Mouse (Mus musculus): ENCODE measurements around the gene Ssu72. TPM values are rescaled to one million over a fixed set of nuclear protein-coding genes. Genes with fewer than 3 reads are reported as not detected.
"Not testable (repeated sequence)": the region's sequence is repeated elsewhere in the genome, so short reads cannot be mapped to it uniquely, and the experiment has no call there.

The Ssu72 gene
- total RNA-seq, 2 experiments from 2014 or later, result 32.4 to 36.3 TPM

DNA sequence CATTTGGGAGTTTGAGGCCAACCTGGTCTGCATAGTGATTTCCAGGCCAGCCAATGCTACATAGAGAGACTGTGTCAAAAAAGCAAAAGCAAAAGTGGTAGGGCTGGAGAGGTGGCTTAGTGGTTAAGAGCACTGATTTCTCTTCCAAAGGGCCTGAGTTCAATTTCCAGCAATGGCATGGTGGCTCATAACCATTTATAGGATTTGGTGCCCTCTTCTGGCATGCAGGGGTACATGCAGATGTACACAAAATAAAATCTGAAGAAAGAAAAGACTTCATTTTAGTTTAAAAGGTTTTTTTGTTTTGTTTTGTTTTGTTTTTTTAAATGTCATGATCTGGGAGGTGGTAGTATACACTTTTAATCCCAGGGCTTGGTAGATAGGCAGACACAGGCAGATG is 4.2 kb upstream of the Ssu72 start:
- no peak for DNase-seq

DNA sequence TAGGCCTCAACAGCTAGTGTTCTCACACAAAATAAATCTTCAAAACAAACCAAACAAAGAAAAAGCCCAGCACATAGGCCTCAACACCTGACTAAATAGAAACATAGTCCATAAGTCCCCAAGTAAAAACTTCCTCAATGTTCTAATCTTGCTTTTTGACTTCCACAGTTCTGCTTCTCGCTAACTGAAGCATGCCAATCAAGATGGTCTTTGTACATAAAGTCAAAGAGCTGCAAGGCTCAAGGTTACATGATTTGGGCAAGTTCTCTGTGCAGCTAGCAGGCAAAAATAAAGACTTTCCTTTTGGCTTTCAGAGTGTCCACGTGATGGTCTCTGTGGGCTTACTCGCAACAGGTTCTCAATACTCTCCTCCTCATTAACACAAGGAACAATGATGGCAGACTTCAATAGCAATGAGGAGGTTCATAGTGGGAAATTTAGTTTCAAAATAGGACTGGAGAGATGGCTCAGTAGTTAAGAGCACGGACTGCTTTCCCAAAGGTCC is 1.1 kb upstream of the Ssu72 start:
- no peak for DNase-seq

DNA sequence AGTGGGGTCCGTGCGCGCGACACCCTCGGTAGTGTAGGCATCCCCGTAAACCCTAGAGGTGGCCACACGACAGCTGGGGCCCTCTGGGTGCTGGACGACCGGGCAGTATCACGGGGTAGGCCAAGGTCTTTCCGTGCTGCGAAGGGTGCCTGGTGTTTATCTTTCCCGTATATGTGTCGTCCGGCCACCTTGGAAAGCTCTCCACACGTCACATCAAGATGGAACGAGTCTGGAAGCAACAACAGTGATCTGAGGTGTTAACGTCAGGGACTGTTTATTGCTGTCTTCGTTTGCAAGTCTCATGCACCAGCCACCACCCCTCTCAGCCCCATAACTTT is 961 bp downstream of the Ssu72 start:
- peak; percentile 18 for DNase-seq

DNA sequence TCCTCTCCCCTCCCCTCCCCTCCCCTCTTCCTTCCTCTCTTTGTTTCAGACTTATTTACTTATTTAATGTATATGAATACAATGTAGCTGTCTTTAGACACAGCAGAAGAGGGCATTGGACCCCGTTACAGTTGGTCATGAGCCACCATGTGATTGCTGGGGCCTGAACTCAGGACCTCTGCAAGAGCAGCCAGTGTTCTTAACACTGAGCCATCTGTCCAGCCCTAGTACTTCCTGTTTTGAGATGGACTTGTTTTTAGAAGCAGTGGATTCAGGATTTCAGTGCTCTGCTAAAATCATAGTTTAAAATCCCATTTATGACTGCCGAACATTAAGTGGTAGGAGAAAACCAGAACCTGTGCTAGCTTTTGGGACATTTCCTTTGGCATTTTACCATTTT is 4.0 kb downstream of the Ssu72 start:
- no peak for DNase-seq

DNA sequence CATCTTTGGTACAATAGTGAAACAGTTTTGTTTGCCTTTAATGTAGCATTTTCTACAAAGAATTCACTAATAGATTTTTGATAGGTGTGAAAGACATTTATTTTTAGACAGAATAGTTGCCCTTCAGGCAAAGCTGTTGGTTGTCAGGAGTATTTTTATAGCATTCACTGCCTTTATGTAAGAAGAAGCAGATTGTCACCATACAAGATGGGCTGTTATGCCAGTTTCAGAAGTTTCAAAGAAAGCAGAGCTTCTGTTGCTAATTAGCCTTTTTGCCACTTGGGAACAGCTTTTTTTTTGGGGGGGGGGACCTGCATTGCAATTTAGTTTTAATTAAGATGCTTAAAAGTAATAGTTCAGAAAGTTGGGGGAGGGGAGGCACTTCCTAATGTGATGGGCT is 4.4 kb downstream of the Ssu72 start:
- no peak for DNase-seq

DNA sequence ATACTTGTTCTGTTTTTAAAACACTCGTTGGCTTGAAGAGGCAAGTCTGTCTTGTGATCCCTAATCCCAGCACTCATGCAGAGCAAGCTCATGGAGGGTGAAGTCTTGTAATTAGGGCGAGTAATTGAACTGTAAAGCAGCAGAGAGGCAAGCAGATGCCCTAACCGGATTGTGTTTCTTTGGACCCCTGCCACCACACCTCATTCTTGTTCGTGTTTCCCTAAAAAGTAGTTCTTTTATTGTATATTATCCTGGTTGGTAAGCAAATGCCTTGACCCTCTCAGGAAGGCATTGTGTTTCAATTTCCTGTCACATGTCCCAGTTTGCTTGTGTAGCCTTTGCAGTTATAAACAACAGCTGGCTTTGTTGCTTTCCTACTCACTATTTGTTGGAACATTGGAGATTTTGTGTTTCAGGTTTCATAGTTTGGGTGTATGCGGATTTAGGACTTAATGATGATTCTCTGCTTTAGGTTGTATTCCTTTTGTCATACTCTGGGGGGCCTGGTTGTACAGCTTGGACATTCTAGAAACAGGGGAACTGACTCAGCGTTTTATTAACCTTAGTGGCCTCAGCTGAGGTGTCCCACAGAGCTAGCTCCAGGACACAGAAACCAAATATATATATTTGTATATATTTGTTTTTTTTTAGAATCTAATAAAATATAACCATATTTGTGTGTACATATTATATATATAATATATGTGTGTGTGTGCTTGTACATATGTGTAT is 6.1 kb downstream of the Ssu72 start:
- DNase-seq, result no peak

DNA sequence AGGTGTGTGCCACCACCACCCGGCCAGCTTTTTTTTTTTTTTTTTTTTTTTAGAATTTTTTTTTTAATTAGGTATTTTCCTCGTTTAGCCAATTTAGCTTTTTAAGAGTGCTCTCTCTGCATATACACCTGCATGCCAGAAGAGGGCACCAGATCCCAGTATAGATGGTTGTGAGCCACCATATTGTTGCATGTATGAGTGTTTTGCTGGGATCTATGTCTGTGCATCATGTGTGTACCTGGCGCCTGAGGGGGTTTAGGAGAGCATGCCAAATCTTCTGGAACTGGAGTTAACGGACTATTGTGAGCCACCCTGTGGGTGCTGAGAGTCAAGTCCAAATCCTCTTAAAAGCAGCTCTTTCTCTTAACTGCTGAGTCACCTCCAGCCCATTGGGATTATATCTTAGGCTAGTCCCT is 17.1 kb downstream of the Ssu72 start:
- no peak for DNase-seq

DNA sequence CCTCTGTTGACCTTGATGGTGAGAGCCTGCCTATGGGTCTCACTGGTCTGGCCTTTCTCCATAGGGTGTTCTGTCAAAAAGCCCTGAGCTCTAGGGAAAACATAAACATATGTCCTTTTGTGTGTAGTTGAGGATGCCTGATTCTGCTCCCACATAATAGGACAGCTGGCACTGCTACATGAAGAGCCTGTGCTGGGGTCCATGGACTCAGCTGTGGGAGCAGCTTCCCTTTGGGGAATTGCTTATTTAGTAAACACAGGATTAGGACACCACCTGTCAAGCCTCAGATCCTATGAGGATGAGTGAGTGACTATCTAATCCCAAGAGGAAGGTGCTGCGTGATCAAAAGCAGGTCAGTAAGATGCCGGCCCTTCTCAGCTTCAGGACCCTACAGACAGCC is 23.4 kb downstream of the Ssu72 start:
- no peak for DNase-seq

DNA sequence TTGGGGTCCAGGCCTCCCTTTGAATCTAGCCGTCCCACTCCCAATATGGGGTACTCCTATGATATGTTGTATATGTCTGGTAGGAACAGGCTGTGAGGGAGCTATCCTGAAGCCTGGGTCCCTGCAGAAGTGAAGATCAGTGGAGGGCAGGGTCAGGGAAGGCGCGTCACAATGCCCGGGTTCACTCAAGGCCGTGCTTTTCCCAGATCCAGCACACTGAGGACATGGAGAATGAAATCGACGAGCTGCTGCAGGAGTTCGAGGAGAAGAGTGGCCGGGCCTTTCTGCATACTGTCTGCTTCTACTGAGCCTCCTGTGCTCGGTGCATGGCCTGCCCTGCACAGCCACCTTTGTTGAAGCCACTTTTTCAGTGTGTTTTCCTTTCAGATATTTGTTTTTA is 28.7 kb downstream of the Ssu72 start:
- DNase-seq, result no peak

DNA sequence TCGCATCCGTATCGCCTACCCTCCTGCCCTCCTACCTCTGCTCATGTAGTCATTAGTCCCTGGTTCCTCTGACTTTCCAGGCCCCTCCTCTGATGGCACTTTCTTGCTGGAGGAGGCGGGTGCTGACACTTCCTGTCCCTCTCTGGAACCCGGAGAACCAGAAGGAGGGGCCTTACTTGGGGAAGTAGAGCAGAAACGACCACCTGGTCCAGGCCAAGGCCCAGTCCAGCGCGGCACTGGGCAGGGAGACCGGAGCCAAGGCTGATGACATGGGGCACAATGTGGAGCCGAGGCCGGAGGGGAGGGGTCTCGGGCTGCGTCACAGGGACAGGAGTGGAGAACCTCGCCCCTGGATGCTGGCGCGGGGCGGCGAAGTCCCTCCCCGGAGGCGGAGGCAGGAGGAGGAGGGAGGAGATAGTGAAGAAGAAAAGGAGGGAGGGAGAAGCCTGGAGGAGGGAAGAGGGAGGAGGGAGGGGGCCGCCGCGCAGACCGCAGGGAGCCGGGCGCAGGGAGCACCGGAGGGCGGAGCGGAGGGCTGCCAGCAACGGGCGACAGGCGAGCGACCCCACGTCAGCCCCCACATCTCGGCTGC is 29.8 kb downstream of the Ssu72 start, which contains the start of gene Tmem240:
Gene Tmem240, plus strand, starts transcription at position 451 of the 592 bp plus-strand sequence.
- DNase-seq, result peak; percentile 92

DNA sequence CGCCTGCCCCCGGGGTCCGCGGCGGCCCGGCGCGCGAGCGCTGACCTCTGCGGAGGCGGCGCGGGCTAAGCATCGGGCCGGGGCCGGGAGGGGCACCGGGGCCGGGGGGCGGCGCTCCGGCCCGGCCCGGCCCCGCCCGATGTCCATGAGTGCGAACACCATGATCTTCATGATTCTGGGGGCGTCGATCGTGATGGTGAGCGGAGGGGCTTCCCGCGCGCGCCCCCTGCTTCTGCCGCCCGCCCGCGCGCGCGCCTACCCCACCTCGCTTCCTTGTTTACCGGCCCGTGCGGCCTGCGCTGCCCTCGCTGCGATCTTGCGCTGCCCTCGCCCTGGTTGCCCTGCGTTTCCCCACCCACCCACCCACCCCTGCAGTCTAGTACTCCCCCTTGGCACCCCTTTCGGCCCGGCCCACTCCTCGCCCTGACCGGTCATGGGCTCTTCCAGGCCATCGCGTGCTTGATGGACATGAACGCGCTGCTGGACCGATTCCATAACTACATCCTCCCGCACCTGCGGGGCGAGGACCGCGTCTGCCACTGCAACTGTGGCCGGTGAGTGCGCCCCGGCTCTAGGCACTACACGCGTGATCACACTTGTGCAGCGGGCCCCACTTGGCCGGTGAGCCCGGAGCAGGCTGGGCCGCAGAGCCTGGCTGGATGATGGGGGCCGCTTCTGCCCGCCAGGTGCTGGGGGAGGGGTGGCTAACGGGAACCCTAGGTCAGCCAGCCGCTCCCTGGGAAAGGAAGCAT is 30.5 kb downstream of the Ssu72 start:
- DNase-seq, result peak; percentile 43

DNA sequence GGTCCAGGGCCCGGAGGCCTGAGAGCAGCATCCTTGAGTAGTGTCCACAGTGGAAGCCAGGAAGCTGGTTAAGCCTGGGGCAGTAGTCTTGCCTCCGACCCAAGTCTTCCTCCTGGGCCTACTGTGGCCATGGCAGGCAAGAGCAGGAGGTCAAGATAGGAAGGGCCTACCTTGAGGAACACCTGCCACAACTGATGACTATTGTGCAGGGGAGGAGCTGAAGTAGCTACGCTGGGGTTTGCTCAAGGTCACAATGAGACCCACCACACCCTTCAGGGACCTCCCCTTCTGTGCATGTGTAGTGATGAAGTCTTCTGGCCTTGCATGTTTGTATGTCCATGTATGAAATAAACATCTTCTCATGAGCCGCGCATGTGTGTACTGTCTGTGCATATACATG is 31.2 kb downstream of the Ssu72 start:
- DNase-seq, result no peak

DNA sequence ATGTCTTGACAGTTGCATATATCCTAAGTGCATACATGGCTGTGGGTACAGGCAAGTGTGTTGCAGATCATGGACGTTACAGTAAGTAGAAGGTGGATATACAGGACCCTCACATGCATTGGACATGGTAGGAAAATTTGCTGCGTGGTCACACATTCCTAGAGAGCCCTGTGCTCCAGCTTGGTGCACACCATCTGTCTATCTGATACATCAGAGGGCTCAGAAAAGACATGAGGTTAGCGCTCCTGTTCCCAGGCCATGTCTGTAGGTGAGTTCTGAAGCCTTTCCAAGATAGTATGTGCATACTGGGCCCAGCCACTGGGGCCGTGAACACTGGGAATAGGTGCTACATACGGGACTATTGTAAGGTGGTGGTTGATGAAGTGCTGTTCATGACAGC is 31.8 kb downstream of the Ssu72 start:
- no peak for DNase-seq

DNA sequence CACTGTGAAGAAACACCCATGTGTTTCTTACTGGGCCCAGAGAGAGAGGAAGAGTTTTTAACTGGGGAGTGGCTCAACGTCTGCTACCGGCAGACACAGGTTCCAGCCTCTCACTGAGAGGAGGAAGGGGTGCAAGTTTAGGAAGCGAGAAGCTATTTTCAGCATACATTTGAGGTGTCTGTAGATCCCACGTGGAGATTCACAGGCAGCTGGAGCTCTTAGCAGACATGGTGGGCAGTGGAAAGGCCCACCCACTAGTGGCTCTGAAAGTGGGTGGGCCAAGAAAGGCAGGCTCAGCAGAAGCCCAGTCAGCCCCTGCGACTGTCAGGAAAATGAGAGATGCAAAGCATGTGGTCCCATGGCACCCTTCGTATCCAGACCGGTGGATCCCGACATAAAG is 33.7 kb downstream of the Ssu72 start:
- no peak for DNase-seq

DNA sequence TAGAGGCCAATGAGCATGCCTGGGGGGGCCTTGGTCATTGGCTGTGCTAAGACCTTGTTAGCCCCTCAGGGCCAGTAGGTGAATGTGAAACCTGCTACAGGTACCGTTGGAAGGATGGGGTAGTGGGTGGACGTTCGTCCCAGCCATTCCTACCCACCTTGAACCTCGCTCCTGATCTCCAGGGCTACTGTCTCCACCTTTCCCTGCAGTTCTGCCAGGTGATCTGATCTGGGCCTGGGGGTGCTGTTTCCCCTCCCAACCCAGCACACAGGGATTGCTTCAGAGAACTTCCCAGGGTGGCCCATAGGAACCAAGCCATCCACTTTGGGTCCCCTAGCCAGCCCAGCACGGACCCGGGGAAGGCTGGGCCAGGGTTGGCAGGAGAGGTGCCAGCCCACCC is 34.6 kb downstream of the Ssu72 start:
- no peak for DNase-seq

DNA sequence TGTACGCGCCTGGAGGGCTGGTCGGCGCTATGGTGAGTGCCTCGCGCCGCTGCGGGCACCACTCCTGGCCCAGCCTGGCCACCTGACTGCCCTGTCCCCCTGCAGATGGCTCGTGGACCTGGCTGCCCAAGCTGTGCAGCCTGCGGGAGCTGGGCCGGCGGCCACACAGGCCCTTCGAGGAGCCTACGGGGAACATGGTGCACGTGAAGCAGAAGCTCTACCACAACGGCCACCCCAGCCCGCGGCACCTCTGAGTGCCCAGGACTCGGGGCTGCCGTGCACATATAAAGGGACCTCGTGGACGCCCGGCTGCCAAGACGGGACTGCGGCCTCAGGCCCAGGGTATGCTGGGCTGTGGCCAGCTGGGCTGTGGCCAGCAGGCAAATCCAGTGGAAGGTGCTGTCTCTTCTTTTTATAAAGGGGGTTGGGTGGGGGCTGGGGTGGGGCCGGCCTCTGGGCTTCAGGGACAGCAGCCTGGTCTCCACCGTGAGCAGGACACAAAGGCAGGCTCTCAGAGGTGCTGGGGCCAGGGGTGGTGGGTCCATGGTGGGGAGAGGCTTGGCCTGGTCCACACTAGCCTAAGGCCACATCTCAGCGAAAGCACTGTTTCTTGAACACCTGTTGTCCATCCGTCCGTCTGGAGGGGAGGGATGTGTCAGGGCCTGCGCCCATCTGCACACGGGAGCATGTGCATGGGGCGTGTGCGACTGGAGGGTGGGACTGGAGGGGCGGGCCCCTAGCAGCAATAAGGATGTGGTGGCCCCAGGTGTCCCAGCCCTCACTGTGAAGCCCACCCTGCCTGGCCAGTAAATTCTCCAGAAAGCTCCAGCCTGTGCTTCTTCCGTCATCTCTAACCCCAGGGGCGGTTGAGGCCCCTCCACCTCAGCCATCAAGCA is 35.4 kb downstream of the Ssu72 start:
- DNase-seq, result no peak

DNA sequence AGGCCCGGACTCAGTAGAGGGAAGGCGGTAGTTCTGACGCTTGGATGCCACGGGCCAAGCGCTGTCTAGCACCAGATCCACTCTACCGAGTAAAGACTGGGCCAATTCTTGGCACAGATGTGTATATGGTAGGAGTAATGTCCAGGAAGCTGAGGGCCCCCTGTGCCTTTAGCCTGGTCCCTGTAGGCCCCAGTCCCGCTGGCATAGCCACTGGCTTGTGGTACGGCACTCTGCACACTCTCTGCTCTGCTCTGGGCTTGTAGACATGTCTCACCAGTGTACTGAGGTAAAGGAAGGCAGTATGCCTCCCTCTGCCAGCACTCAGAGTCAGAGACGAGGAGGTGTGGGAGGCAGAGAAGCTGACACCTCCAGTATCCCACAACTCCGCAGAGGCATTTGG is 36.1 kb downstream of the Ssu72 start:
- DNase-seq, result not testable (repeated sequence)

DNA sequence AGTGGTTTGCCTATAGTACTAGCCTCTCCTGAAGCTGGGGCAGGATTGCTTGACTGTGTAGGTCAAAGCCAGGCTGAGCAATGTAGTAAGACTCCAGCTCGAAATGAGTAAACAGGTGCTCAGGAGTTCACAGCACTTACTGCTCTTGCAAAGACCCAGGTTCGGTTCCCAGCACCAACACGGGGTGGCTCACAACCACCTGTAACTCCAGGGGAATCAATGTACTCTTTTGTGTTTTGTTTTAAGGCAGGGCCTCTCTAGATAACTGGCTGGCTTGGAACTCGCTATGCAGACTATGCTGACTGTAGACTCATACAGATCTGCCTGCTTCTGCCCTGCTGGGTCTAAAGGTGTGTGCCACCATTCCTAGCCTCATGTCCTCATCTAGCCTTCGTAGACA is 38.1 kb downstream of the Ssu72 start:
- no peak for DNase-seq

DNA sequence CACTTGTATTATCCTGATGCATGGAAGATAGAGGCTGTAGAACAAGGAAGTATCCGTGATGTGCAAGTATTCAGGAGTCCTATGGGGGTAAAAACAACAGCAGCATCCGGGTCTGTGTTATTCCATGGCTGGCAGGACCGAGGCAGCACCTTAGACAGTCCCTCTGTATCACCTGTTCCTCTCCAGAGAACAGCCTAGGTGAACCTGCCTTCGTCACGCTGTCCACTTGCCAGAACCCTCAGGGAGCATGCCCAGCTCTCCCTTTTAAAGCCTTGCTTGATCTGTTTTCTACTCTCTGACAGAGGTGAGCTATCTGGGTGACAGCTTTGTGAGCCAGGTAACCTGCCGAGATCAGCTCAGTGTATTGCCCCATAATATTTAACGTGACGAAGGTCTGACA is 39.9 kb downstream of the Ssu72 start:
- no peak for DNase-seq

DNA sequence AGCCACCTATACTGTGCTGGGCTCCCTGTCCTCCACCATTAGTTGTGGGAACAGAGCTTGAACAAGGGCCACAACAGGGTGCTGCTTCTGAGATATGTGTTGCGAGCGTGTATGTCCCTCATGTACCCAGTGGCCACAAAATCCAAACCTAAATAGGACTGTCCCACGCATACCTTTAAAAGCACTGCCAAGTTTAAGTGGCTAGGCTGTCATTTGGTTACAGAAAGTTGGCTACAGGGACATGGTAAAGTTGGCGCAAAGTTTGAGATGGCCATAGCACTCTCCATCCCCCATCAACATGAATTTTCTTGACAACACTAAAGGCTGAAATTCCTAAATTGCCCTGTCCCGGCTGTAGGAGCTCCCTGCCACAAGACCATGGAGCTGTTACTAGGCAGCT is 40.5 kb downstream of the Ssu72 start:
- DNase-seq, result no peak

DNA sequence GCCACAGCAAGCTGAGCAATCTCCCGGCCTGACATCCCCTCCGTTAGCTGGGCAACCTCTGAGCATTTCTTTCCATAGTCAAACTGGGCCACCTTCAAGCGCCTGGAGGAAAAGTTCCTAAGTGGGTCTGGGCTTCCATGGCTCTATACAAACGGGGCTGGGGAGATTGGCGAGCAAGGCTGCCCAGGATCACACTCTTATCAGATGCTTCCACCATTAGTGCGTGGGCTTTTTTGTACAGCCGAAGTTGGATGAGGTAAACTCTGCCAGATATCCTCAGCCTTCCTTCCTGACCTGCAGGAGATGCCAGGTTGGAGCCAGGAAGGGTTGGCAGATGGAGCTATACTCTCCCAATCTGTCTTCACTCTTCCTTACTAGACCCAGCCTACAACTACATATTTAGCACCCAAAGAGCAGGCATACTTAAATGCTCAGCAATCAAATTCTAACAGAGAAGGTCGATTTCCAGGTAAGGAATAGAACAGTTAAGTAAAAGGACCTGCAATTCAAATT is 41.5 kb downstream of the Ssu72 start:
- DNase-seq, result no peak
